Mouse (Mus musculus) embryo, embryonic 11.5 days (tissue): ENCODE data around the gene Cdca7.

Experiments
- DNase-seq: peaks from one replicate; pipeline ENCODE4 v3.0.0-alpha.2; 2012; ENCODE audit warnings: low read depth, low spot score

Gene Cdca7

GRCm38 (mm10) chr2:72475797-72476485 lies at the start of gene Cdca7:
Gene Cdca7, plus strand, starts transcription at chr2:72476159.
- peak; percentile 76 for DNase-seq

- peak; percentile 11 for DNase-seq
Observed at GRCm38 (mm10) chr2:72426776-72427175, 49.2 kb upstream of the Cdca7 start.

- DNase-seq: no peak
Observed at GRCm38 (mm10) chr2:72427288-72427687, 48.7 kb upstream of the Cdca7 start.

GRCm38 (mm10) chr2:72438941-72439533 lies 36.9 kb upstream of the Cdca7 start:
- no peak for DNase-seq

- DNase-seq: no peak
Observed at GRCm38 (mm10) chr2:72441010-72441409, 34.9 kb upstream of the Cdca7 start.

- no peak for DNase-seq
Observed at GRCm38 (mm10) chr2:72442825-72443224, 33.1 kb upstream of the Cdca7 start.

- DNase-seq: no peak
Observed at GRCm38 (mm10) chr2:72443960-72444359, 32.0 kb upstream of the Cdca7 start.

GRCm38 (mm10) chr2:72446106-72446505 lies 29.9 kb upstream of the Cdca7 start:
- no peak for DNase-seq

GRCm38 (mm10) chr2:72446615-72447014 lies 29.3 kb upstream of the Cdca7 start:
- no peak for DNase-seq

GRCm38 (mm10) chr2:72453563-72453962 lies 22.4 kb upstream of the Cdca7 start:
- DNase-seq: no peak

GRCm38 (mm10) chr2:72456189-72456588 lies 19.8 kb upstream of the Cdca7 start:
- no peak for DNase-seq

- DNase-seq: no peak
Observed at GRCm38 (mm10) chr2:72464376-72465014, 11.5 kb upstream of the Cdca7 start.

- DNase-seq: no peak
Observed at GRCm38 (mm10) chr2:72467604-72468003, 8.4 kb upstream of the Cdca7 start.

- DNase-seq: no peak
Observed at GRCm38 (mm10) chr2:72471415-72472070, 4.4 kb upstream of the Cdca7 start.

GRCm38 (mm10) chr2:72474531-72475287 lies 1.2 kb upstream of the Cdca7 start:
- peak; percentile 22 for DNase-seq

- DNase-seq: no peak
Observed at GRCm38 (mm10) chr2:72475423-72475796, 549 bp upstream of the Cdca7 start.

GRCm38 (mm10) chr2:72476486-72477211 lies 690 bp downstream of the Cdca7 start:
- peak; percentile 37 for DNase-seq

GRCm38 (mm10) chr2:72477221-72477620 lies 1.3 kb downstream of the Cdca7 start:
- DNase-seq: no peak

GRCm38 (mm10) chr2:72478176-72478575 lies 2.2 kb downstream of the Cdca7 start:
- DNase-seq: no peak

GRCm38 (mm10) chr2:72478921-72479320 lies 3.0 kb downstream of the Cdca7 start:
- no peak for DNase-seq

GRCm38 (mm10) chr2:72479818-72480217 lies 3.9 kb downstream of the Cdca7 start:
- no peak for DNase-seq
